Mouse (Mus musculus): ENCODE data around the gene Lamb1.

DNA sequence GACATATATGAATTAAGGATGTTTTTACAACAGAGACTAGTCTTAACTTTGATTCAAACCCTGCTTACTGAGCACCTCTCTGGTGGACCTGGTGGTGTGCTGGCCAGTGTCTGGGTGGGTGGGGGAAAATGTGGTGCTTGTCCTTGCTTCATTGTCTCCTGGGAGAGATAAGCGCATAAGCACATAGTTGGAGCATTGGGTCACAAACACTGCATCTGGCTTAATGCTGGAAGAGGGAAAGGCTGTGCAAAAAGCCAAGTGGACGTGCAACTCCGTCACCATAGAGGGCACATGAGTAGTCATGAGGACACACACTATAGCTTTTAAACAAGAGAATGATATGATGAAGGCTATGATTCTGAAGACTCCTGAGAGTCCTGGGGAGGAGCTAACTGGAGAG, 3.2 kb upstream of the Lamb1 start:
- TF ChIP-seq TAL1 (IDR thresholded peaks at IDR 0.05; ENCODE audit: low read length) (no peak), GATA1 (IDR thresholded peaks at IDR 0.05; ENCODE audit: low read length) (no peak)

Measured in erythroblast, embryonic 14.5 days (primary cell).